ENCODE assay signal across 33 mouse cellular contexts in genomic region chr6:142852419-142853377, GRCm38 (mm10). TPM values are rescaled to one million over a fixed set of nuclear protein-coding genes. Genes with fewer than 3 reads are reported as not detected.
A peak's percentile ranks its signal among the peaks of the same experiment; 100 is the strongest.
DNase-seq lines count a peak whose midpoint lies in the region; ATAC-seq and TF ChIP-seq lines count a peak whose summit lies in the region.
"Had no signal": no experiment of that assay in that cellular context is flagged by ENCODE, and none has a peak within 500 bp of the region (broad histone marks: within the 10 kb centered on the region; RNA-seq: fewer than 3 reads in every experiment).

No protein-coding gene starts in this region.

- WGBS in kidney, postnatal 0 days = 72% methylated on average over 6 of the region's 6 CpGs
- 79% methylated on average over 6 of the region's 6 CpGs for WGBS in neural tube, embryonic 13.5 days
- WGBS in neural tube, embryonic 15.5 days = 67% methylated on average over 6 of the region's 6 CpGs

- no peak for ATAC-seq in kidney, postnatal 0 days (replicated peaks; ENCODE audit: low FRiP score, low read depth)
- no peak for ATAC-seq in neural tube, embryonic 13.5 days (ENCODE audit: low read depth)
- ATAC-seq in neural tube, embryonic 15.5 days (ENCODE audit: low FRiP score) = no peak
- ATAC-seq in common myeloid progenitor, adult 5-6 weeks (replicated peaks; ENCODE audit: low read depth, poor library complexity, severe bottlenecking) = peak; percentile 45
- 0 out of 2 replicates have a peak, but pooled peaks have one; percentile 22 for ATAC-seq in megakaryocyte, adult 5-6 weeks (ENCODE audit: poor library complexity, severe bottlenecking)
- ATAC-seq: activated CD4-positive, CD25-positive, alpha-beta regulatory T cell, adult 4 months; forebrain, embryonic 13.5 days; hindbrain, postnatal 0 days; liver, embryonic 12.5 days; midbrain, embryonic 16.5 days had no signal

- no peak overlapping the region for H3K4me2 ChIP-seq in kidney, postnatal 0 days (ENCODE audit: low read length)
- H3K4me2 ChIP-seq in neural tube, embryonic 13.5 days = no peak overlapping the region
- H3K4me2 ChIP-seq in neural tube, embryonic 15.5 days = no peak overlapping the region
- H3K4me2 ChIP-seq: forebrain, embryonic 13.5 days; heart, embryonic 12.5 days; liver, embryonic 12.5 days had no signal

- H3K4me3 ChIP-seq in kidney, postnatal 0 days (replicated peaks; ENCODE audit: low read depth, low read length) = no peak overlapping the region
- no peak overlapping the region for H3K4me3 ChIP-seq in neural tube, embryonic 13.5 days
- H3K4me3 ChIP-seq in neural tube, embryonic 15.5 days (replicated peaks) = no peak overlapping the region
- H3K4me3 ChIP-seq: forebrain, embryonic 13.5 days; heart, embryonic 12.5 days; liver, embryonic 12.5 days; megakaryocyte, embryonic 14.5 days; myocyte had no signal

- no peak overlapping the region for H3K9ac ChIP-seq in kidney, postnatal 0 days (ENCODE audit: low read depth, low read length)
- no peak overlapping the region for H3K9ac ChIP-seq in neural tube, embryonic 13.5 days
- H3K9ac ChIP-seq in neural tube, embryonic 15.5 days (replicated peaks) = no peak overlapping the region
- H3K9ac ChIP-seq: forebrain, embryonic 13.5 days; heart, embryonic 12.5 days; liver, embryonic 12.5 days had no signal

- no peaks in the 10 kb centered on the region for H3K9me3 ChIP-seq in kidney, postnatal 0 days (replicated peaks; ENCODE audit: low read length)
- no peaks in the 10 kb centered on the region for H3K9me3 ChIP-seq in neural tube, embryonic 13.5 days
- H3K9me3 ChIP-seq in neural tube, embryonic 15.5 days (replicated peaks) = no peaks in the 10 kb centered on the region
- H3K9me3 ChIP-seq: forebrain, embryonic 13.5 days; heart, embryonic 12.5 days; liver, embryonic 12.5 days; megakaryocyte, embryonic 14.5 days had no signal

- H3K27ac ChIP-seq in kidney, postnatal 0 days = no peak overlapping the region
- H3K27ac ChIP-seq in neural tube, embryonic 13.5 days (replicated peaks) = 0 out of 2 replicates have a peak overlapping the region, but pooled peaks have one; percentile 14
- no peak overlapping the region for H3K27ac ChIP-seq in neural tube, embryonic 15.5 days (replicated peaks)
- H3K27ac ChIP-seq: forebrain, embryonic 13.5 days; hindbrain, postnatal 0 days; liver, embryonic 12.5 days had no signal

- no peaks in the 10 kb centered on the region for H3K36me3 ChIP-seq in kidney, postnatal 0 days (ENCODE audit: insufficient read depth, low read length)
- no peaks in the 10 kb centered on the region for H3K36me3 ChIP-seq in neural tube, embryonic 13.5 days
- no peaks in the 10 kb centered on the region for H3K36me3 ChIP-seq in neural tube, embryonic 15.5 days
- H3K36me3 ChIP-seq: heart, embryonic 12.5 days; liver, embryonic 12.5 days had no signal

- H3K27me3 ChIP-seq in kidney, postnatal 0 days (ENCODE audit: insufficient read depth, low read length) = no peaks in the 10 kb centered on the region
- no peaks in the 10 kb centered on the region for H3K27me3 ChIP-seq in neural tube, embryonic 13.5 days
- H3K27me3 ChIP-seq in neural tube, embryonic 15.5 days (replicated peaks) = no peaks in the 10 kb centered on the region
- H3K27me3 ChIP-seq: forebrain, embryonic 13.5 days; heart, embryonic 12.5 days; liver, embryonic 12.5 days had no signal

- peaks cover 8% of the 10 kb centered on the region; the same call in 1 of the 2 replicates for H3K4me1 ChIP-seq in kidney, postnatal 0 days (replicated peaks; ENCODE audit: insufficient read depth, low read length)
- peaks cover 23% of the 10 kb centered on the region for H3K4me1 ChIP-seq in neural tube, embryonic 13.5 days (replicated peaks)
- H3K4me1 ChIP-seq in neural tube, embryonic 15.5 days = peaks cover 1% of the 10 kb centered on the region; the same call in 1 of the 2 replicates
- H3K4me1 ChIP-seq: forebrain, embryonic 13.5 days; heart, embryonic 12.5 days had no signal

- peak; percentile 87 for DNase-seq in kidney, postnatal 0 days (ENCODE audit: low spot score)
- DNase-seq in kidney, adult 9 months = no peak
- no peak for DNase-seq in left cerebral cortex, adult 9 months (ENCODE audit: low spot score in 2 of 2)
- DNase-seq: adrenal gland, postnatal 10 days; cerebellum, adult 2 months; cerebellum, postnatal 25 days; embryo, embryonic 11 days; gastrocnemius, postnatal 36 days; heart, postnatal 10 days; kidney, adult 11 months; kidney, postnatal 36 days; lung, adult 18-20 months; lung, postnatal 10 days; right cerebral cortex, postnatal 25 days; spleen, adult 18-20 months; thymus, postnatal 25 days had no signal

- no peak for TF ChIP-seq CTCF in kidney, postnatal 0 days (IDR thresholded peaks at IDR 0.05; ENCODE audit: low read depth)

RNA-seq across cellular contexts. Expression of gene Sult6b2, which starts 48.4 kb away (rescaled TPM):
- not detected in 2 replicates for polyA plus RNA-seq in kidney, postnatal 0 days (2015; fragmentation: Nextera tagmentation; extraction: Ambion mirVana)
- 0.14 and 0.25 TPM in 2 replicates for polyA plus RNA-seq in neural tube, embryonic 13.5 days (2015; fragmentation: Nextera tagmentation; extraction: Ambion mirVana)
- 0.08 and 0.12 TPM in 2 replicates for polyA plus RNA-seq in neural tube, embryonic 15.5 days (2015; fragmentation: Nextera tagmentation; extraction: Ambion mirVana)
- total RNA-seq in common myeloid progenitor, adult 5-6 weeks (2017) = not detected in 2 replicates
- total RNA-seq in megakaryocyte, adult 5-6 weeks (2015) = not detected in 2 replicates
- not detected in 2 replicates for total RNA-seq in megakaryocyte, adult 5-6 weeks (2017)
- total RNA-seq: adrenal gland, postnatal 10 days; gastrocnemius, adult 18-20 months; gastrocnemius, postnatal 36 days; heart, postnatal 10 days; hindbrain, postnatal 0 days had no signal
- polyA plus RNA-seq: activated CD4-positive, CD25-positive, alpha-beta regulatory T cell, adult 4 months; C2C12; embryonic facial prominence, embryonic 14.5 days; forebrain, embryonic 13.5 days; hindbrain, embryonic 11.5 days; limb, embryonic 11.5 days; liver, embryonic 12.5 days; myocyte had no signal

Comparison
In these comparisons a context has a peak if more than half of its experiments do, and no peak if none do; other contexts are left out.
1. ATAC-seq: peak in common myeloid progenitor, adult 5-6 weeks (single experiment) and megakaryocyte, adult 5-6 weeks (single experiment); none in kidney, postnatal 0 days (single experiment), neural tube, embryonic 13.5 days (single experiment) and neural tube, embryonic 15.5 days (single experiment).